Mouse (Mus musculus): ENCODE data around the gene Rnase9.

The Rnase9 gene

DNA sequence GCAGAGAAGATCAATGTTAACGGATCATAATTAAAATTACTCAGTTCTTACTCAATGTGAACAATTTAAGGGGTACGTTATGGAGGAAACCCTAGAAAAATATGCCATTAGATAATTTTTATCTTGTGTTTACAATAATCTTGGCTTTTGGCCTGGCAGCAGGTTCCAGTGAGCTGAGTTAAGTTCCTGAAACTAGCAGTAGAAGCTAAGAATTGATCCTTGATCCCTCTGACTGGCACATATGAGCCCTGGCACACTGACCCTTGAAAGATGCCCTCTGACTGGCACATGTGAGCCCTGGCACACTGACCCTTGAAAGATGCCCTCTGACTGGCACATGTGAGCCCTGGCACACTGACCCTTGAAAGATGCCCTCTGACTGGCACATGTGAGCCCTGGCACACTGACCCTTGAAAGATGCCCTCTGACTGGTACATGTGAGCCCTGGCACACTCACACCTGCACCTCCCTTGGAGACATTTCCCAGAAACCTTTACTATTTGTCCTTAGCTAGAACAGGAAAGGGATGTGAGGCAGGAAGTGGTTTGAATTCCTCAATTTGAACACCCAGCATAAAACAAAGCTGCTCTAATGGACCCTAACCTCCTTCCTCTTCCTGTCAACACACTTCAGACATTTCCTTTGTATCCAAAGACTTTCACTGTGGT, 43.5 kb downstream of the Rnase9 start:
- in situ Hi-C loops (cut with MboI; ENCODE audit: unreplicated experiment in 2 of 2) = no loop called here

- in situ Hi-C loops (cut with MboI; ENCODE audit: unreplicated experiment in 2 of 2) = no loop called here
Measured at GRCm38 (mm10) chr14:50997088-50997487, 44.6 kb downstream of the Rnase9 start.

DNA sequence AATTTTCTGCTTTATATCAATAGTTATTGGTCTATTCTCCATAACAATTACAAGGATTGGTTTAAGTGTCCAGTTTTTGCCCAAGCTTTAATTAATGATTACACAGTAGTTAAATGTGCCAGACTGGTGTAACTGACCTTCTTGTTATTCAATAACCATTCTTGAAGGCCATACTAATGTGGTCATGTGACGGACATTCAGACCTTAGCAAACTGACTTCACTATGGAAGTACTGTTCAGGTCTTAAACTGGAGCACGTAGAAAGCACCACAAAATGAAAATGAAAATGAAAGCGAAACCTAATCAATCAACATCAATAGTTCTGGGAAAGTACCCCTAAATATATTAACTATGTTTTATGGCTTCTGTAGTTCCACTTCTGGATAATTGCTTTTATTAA, 50.6 kb downstream of the Rnase9 start:
- in situ Hi-C loops (cut with MboI; ENCODE audit: unreplicated experiment in 2 of 2) = no loop called here
